Mouse (Mus musculus): Measurements from ENCODE around the gene Cnpy1.

GRCm38 (mm10) chr5:28163926-28164325, 81.7 kb downstream of the Cnpy1 start:
- TF ChIP-seq POLR2A (IDR thresholded peaks at IDR 0.05; ENCODE audit: control insufficient read depth in 1 of 2, insufficient read depth in 1 of 2, low read depth in 1 of 2, low read length in 2 of 2, poor library complexity in 1 of 2) (no peak), MAX (IDR thresholded peaks at IDR 0.05; ENCODE audit: low read length) (no peak), GABPA (IDR thresholded peaks at IDR 0.05; ENCODE audit: low read depth, low read length) (no peak), ZMIZ1 (IDR thresholded peaks at IDR 0.05; ENCODE audit: low read depth, low read length) (no peak), CTCF (IDR thresholded peaks at IDR 0.05 in 2 of 3, conservative IDR thresholded peaks at IDR 0.05 in 1 of 3; ENCODE audit: control insufficient read depth in 1 of 3, insufficient read depth in 1 of 3, low read depth in 2 of 3, low read length in 3 of 3, poor library complexity in 1 of 3, severe bottlenecking in 1 of 3) (no peak), MAFK (IDR thresholded peaks at IDR 0.05; ENCODE audit: borderline replicate concordance, low read depth, low read length) (no peak)
